ENCODE assay signal across 27 mouse cellular contexts in the genomic region with DNA sequence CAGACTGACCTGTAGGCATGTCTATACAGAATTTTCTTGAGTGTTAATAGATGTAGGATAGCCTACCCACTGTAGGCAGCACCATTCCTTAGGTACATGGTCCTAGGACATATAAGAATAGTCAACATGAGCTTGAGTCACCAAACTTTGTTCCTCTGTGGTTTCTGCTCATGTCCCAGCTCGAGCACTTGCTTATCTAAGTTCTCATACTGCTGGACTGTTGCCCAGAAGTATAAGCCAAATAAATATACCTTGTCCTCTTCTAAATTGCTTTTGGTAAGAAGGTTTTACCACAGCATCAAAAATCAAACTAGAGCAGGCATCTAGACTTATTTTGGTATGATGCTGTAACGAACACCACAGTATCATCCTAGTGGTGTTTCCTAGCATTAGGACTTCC.
"Had no signal": no experiment of that assay in that cellular context is flagged by ENCODE, and none has a peak within 500 bp of the region (broad histone marks: within the 10 kb centered on the region; RNA-seq: fewer than 3 reads in every experiment).

No protein-coding gene starts in this region.

- ATAC-seq: hindbrain, embryonic 16.5 days; inflammation-experienced regulatory T-cells, adult 6 months; intestine, embryonic 15.5 days; intestine, postnatal 0 days had no signal

- H3K36me3 ChIP-seq: heart, embryonic 13.5 days; heart, embryonic 15.5 days; hindbrain, embryonic 12.5 days; intestine, embryonic 15.5 days; limb, embryonic 10.5 days; limb, embryonic 12.5 days; liver, embryonic 13.5 days had no signal

- H3K27me3 ChIP-seq: heart, embryonic 13.5 days; heart, embryonic 15.5 days; hindbrain, embryonic 12.5 days; intestine, embryonic 15.5 days; limb, embryonic 12.5 days; liver, embryonic 13.5 days had no signal

- H3K4me3 ChIP-seq: gastrocnemius, adult 2 months; heart, adult 2 months; heart, embryonic 13.5 days; heart, embryonic 15.5 days; hindbrain, embryonic 12.5 days; intestine, embryonic 15.5 days; layer of hippocampus, adult 2 months; left cerebral cortex, adult 2 months; limb, embryonic 10.5 days; limb, embryonic 12.5 days; liver, embryonic 13.5 days had no signal

- H3K27ac ChIP-seq: gastrocnemius, adult 2 months; heart, adult 2 months; heart, embryonic 13.5 days; heart, embryonic 15.5 days; hindbrain, embryonic 12.5 days; hindbrain, embryonic 14.5 days; intestine, embryonic 15.5 days; layer of hippocampus, adult 2 months; left cerebral cortex, adult 2 months; limb, embryonic 10.5 days; limb, embryonic 12.5 days; liver, embryonic 13.5 days had no signal

- DNase-seq: gastrocnemius, adult 2 months; gastrocnemius, postnatal 10 days; gastrocnemius, postnatal 25 days; heart, adult 2 months; heart, postnatal 14 days; heart, postnatal 36 days; kidney, adult 18-20 months; kidney, adult 8-10 months; kidney, postnatal 10 days; kidney, postnatal 25 days; kidney, postnatal 4 days; liver; liver, embryonic 13.5 days had no signal

- H3K9me3 ChIP-seq: heart, embryonic 13.5 days; heart, embryonic 15.5 days; hindbrain, embryonic 12.5 days; intestine, embryonic 15.5 days; limb, embryonic 10.5 days; limb, embryonic 12.5 days; liver, embryonic 13.5 days had no signal

- H3K4me2 ChIP-seq: heart, embryonic 11.5 days; heart, embryonic 13.5 days; heart, embryonic 15.5 days; hindbrain, embryonic 12.5 days; hindbrain, embryonic 14.5 days; intestine, embryonic 15.5 days; limb, embryonic 12.5 days; liver, embryonic 11.5 days; liver, embryonic 13.5 days had no signal

- H3K4me1 ChIP-seq: heart, embryonic 13.5 days; heart, embryonic 15.5 days; hindbrain, embryonic 12.5 days; intestine, embryonic 15.5 days; limb, embryonic 10.5 days; limb, embryonic 12.5 days; liver, embryonic 13.5 days had no signal

- H3K9ac ChIP-seq: heart, embryonic 13.5 days; heart, embryonic 15.5 days; hindbrain, embryonic 12.5 days; hindbrain, embryonic 14.5 days; intestine, embryonic 15.5 days; limb, embryonic 12.5 days; liver, embryonic 13.5 days had no signal
